Mouse (Mus musculus) embryo, embryonic 10 days (tissue): Measurements from ENCODE around the gene Dock1.

ENCODE experiments used
- DNase-seq: peaks from one replicate; pipeline ENCODE4 v3.0.0-alpha.2; 2015; ENCODE audit warnings: low spot score

Gene Dock1

GRCm38 (mm10) chr7:134696126-134696979 is 25.9 kb downstream of the Dock1 start:
- no peak for DNase-seq

DNA sequence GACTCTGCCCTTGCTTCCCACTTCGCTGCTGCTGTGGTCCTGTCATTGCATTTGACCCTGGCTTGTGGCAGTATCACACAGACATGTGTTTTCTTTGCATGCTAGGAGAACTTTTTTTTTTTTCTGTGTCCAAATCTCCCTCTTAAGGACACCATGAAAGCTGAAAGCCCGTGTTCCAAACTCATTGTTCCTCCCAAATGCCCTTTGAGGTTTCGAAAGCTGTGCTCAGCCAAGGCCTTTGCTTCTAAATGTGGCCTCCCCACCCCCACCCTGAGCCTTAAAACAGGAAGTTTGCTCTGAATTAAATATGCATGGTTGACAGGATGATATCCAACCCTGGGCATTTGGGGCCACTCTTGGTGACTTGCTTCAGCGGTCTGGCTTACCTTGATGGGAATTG is 27.0 kb downstream of the Dock1 start:
- no peak for DNase-seq

GRCm38 (mm10) chr7:134698246-134698645 is 27.8 kb downstream of the Dock1 start:
- no peak for DNase-seq

GRCm38 (mm10) chr7:134700001-134700400 is 29.5 kb downstream of the Dock1 start:
- no peak for DNase-seq

DNA sequence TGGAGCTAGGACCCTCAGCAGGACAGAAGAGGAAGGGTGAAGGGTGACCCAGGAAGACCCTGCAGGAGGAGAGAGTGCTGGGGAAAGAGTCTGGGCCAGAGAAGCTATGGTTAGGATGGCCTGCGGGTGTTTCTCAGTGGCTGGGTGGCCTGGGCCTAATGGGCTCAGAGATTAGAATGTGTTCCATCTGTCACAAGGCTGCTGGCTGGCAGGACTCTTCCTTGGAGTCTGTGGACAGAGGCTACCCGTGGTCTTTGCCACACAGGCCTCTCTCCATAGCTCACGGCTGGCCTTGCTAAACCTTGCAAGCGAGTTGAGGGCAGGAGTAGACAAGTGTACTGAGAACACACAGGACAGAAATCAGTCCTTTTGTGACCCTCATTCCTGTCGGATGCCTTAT is 32.0 kb downstream of the Dock1 start:
- DNase-seq, result no peak

DNA sequence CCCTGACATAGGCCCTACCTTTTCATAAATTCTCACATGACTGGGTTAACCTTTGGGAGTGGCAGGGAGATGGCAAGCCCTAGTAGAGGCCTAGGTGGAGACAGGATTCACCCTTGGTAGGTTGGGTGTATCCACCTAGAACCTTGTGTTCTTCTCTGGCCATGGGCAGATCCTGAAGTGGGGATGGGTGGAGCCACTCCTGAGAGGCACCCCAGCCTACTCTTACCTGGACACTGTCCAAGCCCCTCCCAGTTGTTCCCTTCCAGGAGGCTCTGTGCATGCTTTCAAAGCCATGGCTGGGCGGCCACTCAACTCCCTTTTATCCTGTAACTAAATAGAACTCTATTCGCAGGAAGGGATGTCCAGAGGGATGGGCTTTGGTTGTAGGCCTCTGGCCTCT is 33.2 kb downstream of the Dock1 start:
- no peak for DNase-seq

GRCm38 (mm10) chr7:134709226-134709853 is 38.9 kb downstream of the Dock1 start:
- DNase-seq, result no peak

DNA sequence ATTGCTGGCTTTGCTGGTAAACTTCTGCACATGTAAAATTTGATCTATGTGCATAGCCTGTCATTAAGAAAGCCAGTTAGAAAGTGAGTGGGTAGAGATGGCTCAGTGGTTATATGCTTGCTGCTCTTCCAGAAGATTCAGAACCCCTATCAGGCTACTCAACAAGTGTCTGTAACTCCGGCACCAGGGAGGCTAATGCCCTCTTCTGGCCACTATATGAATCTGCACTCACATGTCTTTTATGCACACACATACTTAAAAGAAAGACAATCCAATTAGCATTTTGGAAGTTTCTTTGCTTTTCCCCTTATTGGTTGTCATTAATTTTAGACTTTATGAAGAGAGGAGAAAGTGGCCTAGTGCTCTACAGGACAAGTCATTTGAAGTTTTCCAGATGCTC is 41.1 kb downstream of the Dock1 start:
- DNase-seq, result no peak

- no peak for DNase-seq
Observed at GRCm38 (mm10) chr7:134719406-134719805, 49.0 kb downstream of the Dock1 start.

GRCm38 (mm10) chr7:134722361-134722760 is 51.9 kb downstream of the Dock1 start:
- DNase-seq, result no peak

- no peak for DNase-seq
Observed at GRCm38 (mm10) chr7:134722955-134723354, 52.5 kb downstream of the Dock1 start.

GRCm38 (mm10) chr7:134723509-134723908 is 53.1 kb downstream of the Dock1 start:
- no peak for DNase-seq

DNA sequence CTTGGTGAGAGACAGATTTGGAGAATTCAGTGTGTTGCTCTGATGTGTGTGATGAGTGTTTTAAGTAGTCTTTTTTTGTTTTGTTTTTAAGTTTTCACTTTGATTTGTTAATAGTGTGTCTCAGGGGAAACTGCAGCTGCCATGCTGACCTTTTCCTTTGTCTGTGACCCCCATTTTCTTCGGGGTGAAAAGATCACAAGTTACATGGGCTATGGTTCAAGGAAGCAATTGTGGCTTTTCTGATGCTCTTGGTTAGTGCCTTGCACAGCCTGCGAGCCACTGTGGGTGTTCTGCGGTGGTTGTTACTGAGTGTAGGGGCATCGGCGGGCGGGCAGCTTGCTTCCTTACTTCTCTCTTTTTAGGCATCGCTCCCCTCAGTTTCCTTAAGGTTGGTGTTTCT is 54.4 kb downstream of the Dock1 start:
- DNase-seq, result peak; percentile 72

DNA sequence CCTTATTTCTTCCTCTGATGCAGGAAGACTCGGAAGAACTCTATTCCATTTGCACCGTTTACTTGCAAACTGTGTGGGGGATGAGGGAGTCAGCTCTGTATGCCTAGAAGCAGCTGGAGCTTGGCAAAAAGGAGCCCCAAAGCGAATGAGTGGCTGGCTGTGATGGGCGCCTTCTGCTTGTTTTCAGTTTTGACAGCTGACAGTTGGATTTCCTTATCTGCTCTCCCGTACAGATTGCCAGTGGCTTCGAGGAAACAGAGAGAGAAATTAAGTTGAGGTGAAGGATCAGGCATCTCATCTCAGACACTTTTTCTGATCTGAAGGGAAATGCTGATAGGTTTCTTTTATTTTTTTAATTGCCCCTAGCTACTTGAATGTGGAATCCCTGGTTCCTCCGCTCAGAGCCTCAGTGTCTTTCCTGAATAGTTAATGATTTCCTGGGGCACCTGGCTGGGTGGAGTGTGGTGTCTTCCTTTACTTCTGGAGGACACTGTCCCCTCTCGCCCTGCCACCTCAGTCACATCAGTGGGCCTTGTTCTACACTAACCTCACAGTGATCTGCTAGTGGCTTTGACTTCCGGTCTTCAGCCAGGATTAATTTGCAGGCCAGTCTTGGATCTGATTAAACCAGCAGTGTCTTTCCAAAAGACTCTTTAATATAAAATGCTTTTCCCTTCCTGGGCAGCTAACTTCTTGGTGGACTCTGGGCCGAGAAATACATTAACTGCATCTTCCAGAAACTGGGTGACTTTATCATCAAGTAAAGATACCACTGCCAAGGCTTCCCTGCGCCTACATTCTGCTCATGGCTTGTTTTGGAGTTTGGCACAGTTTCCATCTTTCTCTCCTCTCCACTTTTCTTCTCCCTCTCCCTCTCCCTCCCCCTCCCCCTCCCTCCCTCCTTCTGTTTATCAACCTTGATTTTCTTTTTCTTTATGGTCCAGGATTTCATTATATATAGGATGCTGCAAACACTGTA is 55.4 kb downstream of the Dock1 start:
- DNase-seq, result no peak

DNA sequence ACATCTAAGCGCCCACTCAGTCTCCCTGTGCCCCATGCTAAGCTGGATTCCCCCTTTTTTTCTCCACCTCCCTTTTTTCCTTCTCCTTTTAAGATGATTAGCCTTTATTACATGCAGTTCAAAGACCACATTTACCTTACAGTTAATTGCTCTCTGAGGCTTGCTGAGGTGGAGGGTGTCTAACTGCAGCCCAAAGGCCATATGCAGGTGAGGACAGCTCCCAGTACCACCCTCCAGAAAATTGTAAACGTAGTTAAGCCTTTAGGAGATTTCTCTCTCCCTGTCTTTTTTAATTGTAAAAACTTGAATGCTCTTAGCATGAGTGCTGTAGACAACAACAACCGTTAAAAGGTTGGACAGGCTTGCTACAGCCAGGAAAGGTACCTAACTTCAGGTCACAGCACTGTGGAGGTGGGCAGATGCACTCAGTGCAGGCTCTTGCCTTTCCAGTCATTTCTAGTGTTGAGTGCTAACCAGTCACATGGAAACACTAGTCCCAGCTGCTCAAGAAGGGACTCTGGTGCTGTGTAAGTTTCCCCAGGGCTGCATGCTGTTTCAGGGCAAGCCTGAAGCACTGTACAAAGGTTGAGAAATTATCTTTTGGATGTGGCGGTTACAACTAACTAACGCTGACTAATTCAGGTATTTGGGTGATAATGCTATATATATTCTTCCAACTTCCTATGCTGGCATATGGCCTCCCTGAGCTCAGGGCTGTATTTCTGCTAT is 56.2 kb downstream of the Dock1 start:
- DNase-seq, result no peak

DNA sequence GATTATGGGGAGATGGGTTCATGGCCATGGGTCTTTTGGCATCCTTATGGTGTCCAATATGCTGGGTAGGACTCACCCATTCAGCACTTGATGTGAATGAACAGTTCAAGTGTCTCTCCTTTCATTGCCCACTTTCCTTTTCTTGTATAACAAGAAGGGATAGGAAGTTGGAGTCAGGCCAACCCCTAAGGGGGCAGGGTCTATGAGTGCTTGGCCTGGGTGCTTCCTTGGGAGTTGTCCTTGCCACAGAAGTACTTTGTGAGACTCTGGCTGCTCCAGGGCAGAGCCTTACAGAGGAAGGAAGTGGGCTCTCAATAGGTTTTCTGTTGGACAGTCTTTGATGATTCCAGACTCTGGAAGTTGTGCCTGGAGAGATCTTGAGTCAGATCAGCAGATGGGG is 58.9 kb downstream of the Dock1 start:
- no peak for DNase-seq

DNA sequence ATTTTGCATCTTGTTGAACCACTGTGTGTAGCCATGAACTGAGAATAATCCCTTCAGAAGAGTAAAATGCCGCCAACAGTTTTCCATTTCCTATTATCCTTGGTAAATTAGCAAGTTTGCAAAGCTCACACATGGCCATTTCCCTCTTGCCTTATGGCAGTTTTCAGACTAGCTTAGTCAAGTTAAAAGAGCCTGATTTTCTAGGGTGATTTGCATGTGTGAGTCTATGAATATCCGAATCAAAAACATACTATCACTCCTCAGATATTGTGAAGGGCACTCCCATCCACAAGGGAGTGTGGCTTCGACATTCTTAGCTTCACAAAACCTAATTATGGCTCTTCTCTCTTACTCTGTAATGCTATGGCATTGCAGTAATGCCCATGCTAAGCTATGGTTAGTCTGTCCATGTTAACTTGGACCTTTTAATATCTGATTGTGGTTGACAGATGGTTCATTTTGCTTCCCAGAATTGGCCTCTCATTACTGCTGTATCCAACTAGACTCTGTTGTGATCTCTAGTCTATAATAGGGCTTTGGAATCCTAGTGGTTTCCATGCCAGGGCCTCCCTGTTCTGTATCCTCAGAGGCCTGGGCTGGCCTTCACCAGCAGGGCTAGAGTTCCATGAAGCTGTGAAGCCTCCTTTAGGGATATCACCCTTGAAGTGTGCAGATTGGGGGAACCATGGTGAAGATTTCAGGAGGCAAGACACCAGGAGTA is 60.1 kb downstream of the Dock1 start:
- no peak for DNase-seq

GRCm38 (mm10) chr7:134747059-134747458 is 76.6 kb downstream of the Dock1 start:
- no peak for DNase-seq

DNA sequence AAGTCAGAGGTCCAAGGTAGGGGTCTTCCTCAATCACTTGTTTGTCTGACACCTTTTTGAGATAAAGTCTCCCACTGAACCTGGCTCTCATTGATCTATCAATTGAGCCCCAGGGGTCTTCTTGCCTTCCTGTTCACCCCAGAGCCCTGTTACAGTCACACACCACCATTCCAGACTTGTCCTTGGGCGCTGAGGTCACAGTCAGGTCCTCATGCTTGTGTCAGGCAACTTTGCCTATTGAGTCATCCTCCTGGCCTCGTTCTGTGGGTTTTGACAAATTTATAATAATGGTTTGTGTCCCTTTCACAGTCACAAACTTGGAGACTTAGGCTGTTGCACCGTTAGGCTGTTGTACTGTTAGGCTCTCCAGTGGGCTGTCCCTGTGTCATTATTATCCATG is 77.9 kb downstream of the Dock1 start:
- DNase-seq, result no peak

- DNase-seq, result no peak
Observed at GRCm38 (mm10) chr7:134749613-134750012, 79.2 kb downstream of the Dock1 start.

- DNase-seq, result no peak
Observed at GRCm38 (mm10) chr7:134751496-134751895, 81.0 kb downstream of the Dock1 start.
